Mouse (Mus musculus) right cerebral cortex, adult 18-20 months (tissue): ENCODE data around the gene Ndufs2.
"Not testable (repeated sequence)": the region's sequence is repeated elsewhere in the genome, so short reads cannot be mapped to it uniquely, and the experiment has no call there.

ENCODE experiments used
- DNase-seq: peaks from one replicate; pipeline ENCODE4 v3.0.0; 2022; ENCODE audit warnings: mixed read lengths

Gene Ndufs2

GRCm38 (mm10) chr1:171251594-171252324 is 571 bp upstream of the Ndufs2 start:
- no peak for DNase-seq

- DNase-seq = peak; percentile 53
These were observed 1.1 kb downstream of the Ndufs2 start, which contains the start of gene Adamts4 for GRCm38 (mm10) chr1:171249913-171250600. Gene Adamts4 (plus strand): TSS chr1:171250421.

GRCm38 (mm10) chr1:171248386-171249226 is 2.6 kb downstream of the Ndufs2 start:
- DNase-seq = peak; percentile 43

- DNase-seq = no peak
These were observed 3.3 kb downstream of the Ndufs2 start for GRCm38 (mm10) chr1:171247916-171248315.

GRCm38 (mm10) chr1:171247453-171247841 is 3.7 kb downstream of the Ndufs2 start:
- DNase-seq = no peak

- peak; percentile 98 for DNase-seq
These were observed 4.3 kb downstream of the Ndufs2 start for GRCm38 (mm10) chr1:171246709-171247452.

- no peak for DNase-seq
These were observed 5.8 kb downstream of the Ndufs2 start for GRCm38 (mm10) chr1:171245353-171245752.

- not testable (repeated sequence) for DNase-seq
These were observed 9.2 kb downstream of the Ndufs2 start for GRCm38 (mm10) chr1:171241952-171242351.

- no peak for DNase-seq
These were observed 10.3 kb downstream of the Ndufs2 start for GRCm38 (mm10) chr1:171240911-171241310.

- no peak for DNase-seq
These were observed 11.0 kb downstream of the Ndufs2 start for GRCm38 (mm10) chr1:171239992-171240744.

- no peak for DNase-seq
These were observed 12.7 kb downstream of the Ndufs2 start for GRCm38 (mm10) chr1:171238463-171238862.

- no peak for DNase-seq
These were observed 13.8 kb downstream of the Ndufs2 start for GRCm38 (mm10) chr1:171237438-171237837.

- no peak for DNase-seq
These were observed 15.4 kb downstream of the Ndufs2 start for GRCm38 (mm10) chr1:171235791-171236190.

GRCm38 (mm10) chr1:171234538-171234937 is 16.6 kb downstream of the Ndufs2 start:
- DNase-seq = no peak

GRCm38 (mm10) chr1:171234126-171234525 is 17.1 kb downstream of the Ndufs2 start, which contains the start of gene Fcer1g:
Gene Fcer1g (minus strand): TSS chr1:171234365.
- no peak for DNase-seq

GRCm38 (mm10) chr1:171232800-171233730 is 18.1 kb downstream of the Ndufs2 start:
- DNase-seq = no peak

- no peak for DNase-seq
These were observed 18.8 kb downstream of the Ndufs2 start for GRCm38 (mm10) chr1:171232348-171232747.

- no peak for DNase-seq
These were observed 19.3 kb downstream of the Ndufs2 start for GRCm38 (mm10) chr1:171231844-171232243.

GRCm38 (mm10) chr1:171230215-171230614 is 21.0 kb downstream of the Ndufs2 start:
- DNase-seq = no peak

GRCm38 (mm10) chr1:171229750-171230149 is 21.4 kb downstream of the Ndufs2 start:
- DNase-seq = no peak

- DNase-seq = no peak
These were observed 23.3 kb downstream of the Ndufs2 start for GRCm38 (mm10) chr1:171227879-171228278.
